Mouse (Mus musculus) lung, embryonic 16.5 days (tissue): ENCODE results near the gene Capn13. TPM values are rescaled to one million over a fixed set of nuclear protein-coding genes. Genes with fewer than 3 reads are reported as not detected.
"Not testable (repeated sequence)": the region's sequence is repeated elsewhere in the genome, so short reads cannot be mapped to it uniquely, and the experiment has no call there.

Source experiments
- ATAC-seq: fragments of 200-750 bp; cut with Nextera tagmentation; 2 replicates; pipeline ENCODE4 v1.8.0; 2017; ENCODE audit warnings: low read depth, mild to moderate bottlenecking, moderate library complexity
- H3K27ac ChIP-seq: fragments of 300-500 bp; sonication (generic); 2 replicates; pipeline ENCODE4 v1.5.1; 2014; ENCODE audit warnings: mild to moderate bottlenecking, control low read depth, low read length
- H3K27me3 ChIP-seq: fragments of 300-500 bp; sonication (generic); 2 replicates; pipeline ENCODE4 v1.6.1; 2014; ENCODE audit warnings: low read depth, low read length, mixed read lengths; ENCODE audit not compliant: control insufficient read depth, insufficient read depth
- H3K36me3 ChIP-seq: fragments of 300-500 bp; sonication (generic); 2 replicates; pipeline ENCODE4 v1.6.1; 2014; ENCODE audit warnings: low read length; ENCODE audit not compliant: control insufficient read depth, insufficient read depth
- H3K4me1 ChIP-seq: fragments of 300-500 bp; sonication (generic); replicated peaks from 2 replicates; pipeline ENCODE4 v1.6.1; 2014; ENCODE audit warnings: low read length, mixed read lengths; ENCODE audit not compliant: control insufficient read depth, insufficient read depth
- H3K4me2 ChIP-seq: fragments of 300-500 bp; sonication (generic); 2 replicates; pipeline ENCODE4 v1.6.1; 2014; ENCODE audit warnings: low read depth, low read length, control low read depth
- H3K4me3 ChIP-seq: fragments of 300-500 bp; sonication (generic); 2 replicates; pipeline ENCODE4 v1.5.1; 2014; ENCODE audit warnings: mild to moderate bottlenecking, low read length, control low read depth
- H3K9ac ChIP-seq: fragments of 300-500 bp; sonication (generic); 2 replicates; pipeline ENCODE4 v1.6.1; 2014; ENCODE audit warnings: low read length, control low read depth
- H3K9me3 ChIP-seq: fragments of 300-500 bp; sonication (generic); 2 replicates; pipeline ENCODE4 v1.6.1; 2016; ENCODE audit warnings: low read length; ENCODE audit not compliant: control insufficient read depth
- whole genome bisulfite sequencing: fragments of 180-500 bp; shearing (Covaris S2); extraction: QIAGEN DNeasy Blood & Tissue Kit; methylation state at CpG from one replicate; pipeline ENCODE4 v1.1.7; 2014; 5-methylcytosine and 5-hydroxymethylcytosine counted together
- polyA plus RNA-seq: library from polyadenylated mRNA; unstranded; fragments of >200 nt; fragmentation: Nextera tagmentation; extraction: Ambion mirVana; gene quantifications from 2 replicates; pipeline ENCODE4 v1.2.1, GENCODE M21; 2015

Gene Capn13
- polyA plus RNA-seq, 1 experiment from 2014 or later: not detected

DNA sequence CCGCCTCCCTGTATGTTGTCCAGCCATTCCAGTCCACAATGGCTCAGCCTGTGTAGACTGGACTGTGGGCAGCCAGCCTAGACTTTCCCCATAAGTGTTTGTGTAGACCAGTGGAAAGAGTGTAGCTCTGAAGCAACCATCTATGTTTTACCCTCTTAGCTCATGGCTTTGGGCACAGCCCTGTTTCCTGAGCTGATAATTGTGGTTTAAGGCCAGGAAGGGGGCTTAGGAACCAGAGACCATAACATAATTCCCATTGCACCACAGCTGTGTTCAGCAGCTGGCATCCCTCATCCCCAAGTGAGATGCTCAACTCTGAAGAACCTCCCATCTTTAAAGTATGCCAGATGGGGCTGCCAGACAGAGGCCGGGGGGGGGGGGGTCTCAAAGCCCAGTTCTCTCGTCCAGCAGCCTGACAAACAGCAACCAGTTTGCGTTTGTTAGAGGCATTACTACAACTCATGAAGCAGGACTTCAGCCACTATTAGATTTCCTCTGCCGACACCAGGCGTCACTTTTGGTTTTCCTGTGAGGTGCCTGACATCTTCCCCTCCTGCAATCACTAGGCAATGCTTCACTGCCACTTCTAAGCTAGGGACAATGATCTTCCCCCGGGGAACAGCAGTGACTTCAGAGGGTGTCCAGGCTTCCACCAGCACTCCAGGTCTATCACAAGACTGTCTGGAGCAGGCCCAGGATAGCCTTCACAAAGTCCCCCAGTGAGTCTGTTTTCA, 100.4 kb downstream of the Capn13 start:
- peak overlapping the region; percentile 83 for H3K27ac ChIP-seq
- 38% methylated on average over 7 of the region's 7 CpGs for WGBS
- H3K9me3 ChIP-seq: no peaks in the 10 kb centered on the region
- peak; percentile 81 for ATAC-seq
- H3K36me3 ChIP-seq: no peaks in the 10 kb centered on the region
- H3K4me1 ChIP-seq: peaks cover 6% of the 10 kb centered on the region
- no peak overlapping the region for H3K4me2 ChIP-seq
- H3K4me3 ChIP-seq: no peak overlapping the region
- no peak overlapping the region for H3K9ac ChIP-seq
- H3K27me3 ChIP-seq: peaks cover 7% of the 10 kb centered on the region; the same call in 1 of the 2 replicates

DNA sequence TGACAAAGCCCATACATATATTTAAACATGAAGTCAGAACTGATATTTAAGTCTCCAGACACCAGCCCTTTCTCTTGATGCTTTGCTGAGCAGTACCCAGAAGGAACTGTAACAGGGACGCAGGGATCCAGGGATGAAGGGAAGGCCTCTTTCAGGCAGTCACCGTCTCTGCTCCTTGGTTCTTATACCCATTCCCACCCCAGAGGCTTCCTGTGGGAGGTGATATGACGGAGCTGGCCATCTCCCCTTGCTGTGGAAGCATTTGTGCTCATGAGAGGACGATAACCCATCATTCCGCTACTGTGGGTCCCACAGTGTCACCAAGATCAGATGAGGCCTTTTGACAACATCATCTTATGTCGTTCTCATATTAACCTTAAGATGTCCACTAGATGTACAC, 101.7 kb downstream of the Capn13 start:
- H3K4me3 ChIP-seq: no peak overlapping the region

DNA sequence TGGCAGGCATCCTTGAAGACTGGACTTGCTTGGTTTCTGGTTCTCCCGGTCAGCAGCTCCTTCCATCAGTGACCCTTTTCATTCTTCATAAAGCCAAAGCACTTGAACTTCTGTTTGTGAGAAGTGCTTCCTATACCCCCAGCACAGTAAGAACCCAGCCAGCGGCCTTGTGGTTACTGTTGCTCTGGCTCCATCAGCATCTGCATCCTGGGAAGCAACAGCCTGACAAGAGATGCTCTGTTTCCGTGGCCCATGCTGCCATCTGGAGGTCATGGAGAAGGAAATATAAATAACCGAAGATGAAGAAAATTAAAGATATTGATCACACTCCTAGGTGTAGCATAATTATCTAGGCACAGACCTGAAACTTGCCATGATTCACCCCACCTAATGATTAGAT, 103.8 kb downstream of the Capn13 start:
- 39% methylated on average over 4 of the region's 4 CpGs for WGBS
- H3K9ac ChIP-seq: no peak overlapping the region
- no peak overlapping the region for H3K4me3 ChIP-seq
- no peaks in the 10 kb centered on the region for H3K9me3 ChIP-seq
- 0 out of 2 replicates have a peak, but pooled peaks have one; percentile 29 for ATAC-seq
- no peak overlapping the region for H3K4me2 ChIP-seq
- H3K36me3 ChIP-seq: no peaks in the 10 kb centered on the region
- H3K4me1 ChIP-seq: peaks cover 5% of the 10 kb centered on the region
- H3K27ac ChIP-seq: no peak overlapping the region
- no peaks in the 10 kb centered on the region; the same call in 1 of the 2 replicates for H3K27me3 ChIP-seq

More for the DNA sequence above, 101.7 kb downstream of the Capn13 start:
- Histone ChIP-seq H3K9ac (no peak overlapping the region), H3K36me3 (no peaks in the 10 kb centered on the region), H3K9me3 (no peaks in the 10 kb centered on the region), H3K4me1 (peaks cover 6% of the 10 kb centered on the region), H3K27ac (no peak overlapping the region), H3K27me3 (peaks cover 3% of the 10 kb centered on the region; the same call in 1 of the 2 replicates), H3K4me2 (no peak overlapping the region)
- no peak for ATAC-seq
- 89% methylated on average over 6 of the region's 6 CpGs for WGBS

DNA sequence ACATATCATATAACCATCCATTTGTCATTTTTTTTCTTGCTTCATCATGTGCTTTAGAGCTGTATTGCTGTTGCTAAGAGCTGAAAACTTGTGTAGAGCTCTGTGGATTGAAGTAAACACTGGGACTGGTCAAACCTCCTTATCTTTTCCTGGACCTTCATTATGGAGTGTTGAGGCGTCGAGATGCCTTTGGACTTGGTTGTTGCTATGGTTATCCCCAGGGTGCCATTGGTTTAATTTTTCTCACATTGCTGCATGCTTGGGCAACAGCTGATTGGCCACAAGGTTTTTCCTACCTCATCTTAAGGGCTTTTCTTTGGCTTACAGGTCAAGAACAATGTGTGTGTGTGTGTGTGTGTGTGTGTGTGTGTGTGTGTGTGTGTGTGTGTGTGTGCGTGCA, 107.4 kb downstream of the Capn13 start:
- no peak overlapping the region for H3K4me3 ChIP-seq
- no peaks in the 10 kb centered on the region for H3K36me3 ChIP-seq
- H3K4me1 ChIP-seq: no peaks in the 10 kb centered on the region
- H3K9ac ChIP-seq: no peak overlapping the region
- WGBS: 62% methylated on average over 3 of the region's 3 CpGs
- no peak for ATAC-seq
- no peak overlapping the region for H3K4me2 ChIP-seq
- no peak overlapping the region for H3K27ac ChIP-seq
- H3K9me3 ChIP-seq: no peaks in the 10 kb centered on the region
- no peaks in the 10 kb centered on the region; the same call in 1 of the 2 replicates for H3K27me3 ChIP-seq

DNA sequence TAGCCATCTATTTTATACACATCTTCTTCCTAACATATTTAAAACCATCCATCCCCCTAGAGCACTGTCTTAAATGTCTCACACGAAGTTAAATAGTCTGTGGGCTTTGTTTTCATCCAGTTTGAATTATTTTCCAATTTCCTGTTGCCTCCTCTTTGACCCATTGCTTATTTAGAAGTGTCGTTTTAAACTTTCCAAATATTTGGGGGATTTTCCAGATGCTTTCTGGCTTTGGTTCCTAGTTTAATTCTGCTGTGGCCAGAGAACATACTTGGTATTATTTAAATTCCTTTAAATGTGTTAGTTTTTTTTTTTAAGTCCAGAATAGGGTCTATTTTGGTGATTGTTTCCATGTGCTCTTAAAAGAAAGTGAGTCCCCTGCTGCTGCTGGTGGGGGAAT, 116.4 kb downstream of the Capn13 start:
- H3K4me1 ChIP-seq: no peaks in the 10 kb centered on the region
- WGBS: 21% methylated on average over 2 of the region's 2 CpGs
- H3K4me2 ChIP-seq: no peak overlapping the region
- peak overlapping the region; percentile 66 for H3K27ac ChIP-seq
- H3K9ac ChIP-seq: no peak overlapping the region; the same call in 1 of the 2 replicates
- ATAC-seq: peak; percentile 77
- no peaks in the 10 kb centered on the region for H3K36me3 ChIP-seq
- no peak overlapping the region for H3K4me3 ChIP-seq
- no peaks in the 10 kb centered on the region for H3K27me3 ChIP-seq
- H3K9me3 ChIP-seq: no peaks in the 10 kb centered on the region

DNA sequence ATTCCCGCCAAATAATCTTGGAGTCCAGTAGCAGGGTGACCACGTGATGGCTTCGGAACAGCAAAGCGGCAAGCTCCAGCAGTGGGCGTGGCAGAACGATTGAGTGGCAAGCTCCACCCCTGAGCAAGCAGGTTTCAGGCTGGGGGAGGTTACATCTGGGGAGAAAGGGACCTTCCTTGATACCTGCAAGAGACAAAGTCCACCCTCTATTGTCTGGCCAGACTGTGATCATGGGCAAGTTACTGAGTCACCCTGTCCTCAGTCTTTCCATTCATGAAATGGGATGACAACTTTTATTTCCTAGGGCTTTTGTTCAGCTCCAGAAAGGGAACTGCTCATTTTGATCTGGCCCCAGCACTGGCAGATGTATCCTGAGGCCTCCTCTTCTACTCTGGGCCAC, 118.0 kb downstream of the Capn13 start:
- WGBS: 24% methylated on average over 6 of the region's 6 CpGs
- H3K27ac ChIP-seq, H3K9ac ChIP-seq, H3K4me3 ChIP-seq, H3K9me3 ChIP-seq, H3K36me3 ChIP-seq, H3K4me1 ChIP-seq, ATAC-seq, H3K27me3 ChIP-seq, H3K4me2 ChIP-seq: not testable (repeated sequence)

DNA sequence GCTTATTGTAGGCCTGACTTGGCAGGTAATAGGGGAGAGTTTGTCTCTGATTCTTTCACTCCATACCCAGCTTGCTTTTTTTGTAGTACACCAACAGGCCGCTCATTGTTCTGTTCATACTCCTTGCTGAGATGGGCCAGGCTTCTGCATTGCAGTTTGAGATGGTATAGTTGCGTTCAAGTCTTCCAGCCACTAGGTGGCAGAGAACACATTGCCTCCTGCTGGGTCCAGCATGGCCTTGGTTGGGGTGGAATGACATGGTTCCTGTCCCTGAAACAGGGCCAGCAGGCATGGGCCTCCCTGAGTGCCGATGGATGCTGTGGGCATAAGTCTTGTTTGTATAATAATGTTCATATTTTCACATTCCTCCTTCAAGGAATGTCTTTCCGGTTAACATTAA, 122.9 kb downstream of the Capn13 start:
- no peak overlapping the region for H3K4me3 ChIP-seq
- no peak overlapping the region for H3K27ac ChIP-seq
- no peaks in the 10 kb centered on the region for H3K9me3 ChIP-seq
- 91% methylated on average over 4 of the region's 4 CpGs for WGBS
- no peaks in the 10 kb centered on the region for H3K27me3 ChIP-seq
- no peak overlapping the region for H3K4me2 ChIP-seq
- H3K9ac ChIP-seq: no peak overlapping the region
- H3K36me3 ChIP-seq: no peaks in the 10 kb centered on the region
- ATAC-seq: no peak
- H3K4me1 ChIP-seq: no peaks in the 10 kb centered on the region

DNA sequence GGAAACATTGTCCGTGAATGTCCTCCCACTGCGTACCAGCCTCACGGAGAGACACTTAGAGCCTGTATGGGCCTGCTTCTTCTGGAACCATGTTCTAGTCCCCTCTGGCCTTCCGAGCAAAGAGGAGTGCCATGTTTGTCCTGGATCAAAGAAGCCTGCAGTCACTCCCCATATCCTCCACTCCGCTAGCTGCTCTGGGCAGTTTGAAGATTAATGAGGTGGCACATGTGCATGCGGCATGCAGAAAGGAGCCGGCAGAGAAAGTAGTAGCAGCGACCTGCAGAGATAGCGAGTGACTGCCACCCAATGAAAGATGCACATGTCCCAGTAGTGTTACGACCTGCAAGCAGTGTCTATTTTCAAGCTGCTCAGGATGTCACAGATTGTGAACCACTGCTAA, 125.6 kb downstream of the Capn13 start:
- WGBS: 49% methylated on average over 10 of the region's 10 CpGs
- Histone ChIP-seq H3K4me3 (no peak overlapping the region), H3K27me3 (no peaks in the 10 kb centered on the region), H3K4me2 (no peak overlapping the region), H3K9me3 (no peaks in the 10 kb centered on the region), H3K27ac (no peak overlapping the region), H3K36me3 (no peaks in the 10 kb centered on the region), H3K4me1 (no peaks in the 10 kb centered on the region), H3K9ac (no peak overlapping the region)
- no peak for ATAC-seq

DNA sequence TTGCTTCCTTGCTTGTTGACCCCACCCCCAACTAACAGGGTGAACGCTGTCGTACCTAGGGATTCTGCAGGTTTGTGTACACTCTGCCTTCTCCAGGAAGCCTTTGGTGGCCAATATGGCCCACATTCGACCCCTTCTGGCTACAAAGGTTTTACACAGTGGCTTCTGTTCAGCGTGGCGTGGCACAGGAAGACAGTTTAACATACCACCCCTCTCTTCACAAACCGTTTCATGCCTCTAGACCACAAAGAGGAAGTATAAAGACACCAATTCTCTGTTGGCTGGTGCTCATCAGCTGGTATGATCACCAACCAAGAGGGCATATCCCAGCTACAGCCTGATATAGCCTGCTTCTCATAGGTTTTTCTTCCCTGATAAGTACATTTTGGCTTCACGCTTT, 126.9 kb downstream of the Capn13 start:
- no peak overlapping the region for H3K4me2 ChIP-seq
- ATAC-seq: no peak

More for the DNA sequence above, 126.9 kb downstream of the Capn13 start:
- Histone ChIP-seq H3K36me3 (no peaks in the 10 kb centered on the region), H3K27ac (no peak overlapping the region), H3K27me3 (no peaks in the 10 kb centered on the region), H3K9ac (no peak overlapping the region), H3K4me1 (no peaks in the 10 kb centered on the region), H3K4me3 (no peak overlapping the region), H3K9me3 (no peaks in the 10 kb centered on the region)
- WGBS: 70% methylated on average over 7 of the region's 7 CpGs
